Mouse (Mus musculus) embryonic fibroblast, embryonic 13.5 days (primary cell): ENCODE measurements around the gene Rhot1. TPM values are rescaled to one million over a fixed set of nuclear protein-coding genes. Genes with fewer than 3 reads are reported as not detected.

Experiments
- H3K27ac ChIP-seq: 2 replicates; pipeline ENCODE4 v1.5.1; 2012; ENCODE audit warnings: low read length, control low read depth, inconsistent platforms; ENCODE audit not compliant: insufficient read depth
- H3K4me1 ChIP-seq: 2 replicates; pipeline ENCODE4 v1.6.1; 2011; ENCODE audit warnings: low read length; ENCODE audit not compliant: control insufficient read depth, insufficient read depth
- H3K4me3 ChIP-seq: 2 replicates; pipeline ENCODE4 v1.5.1; 2011; ENCODE audit warnings: mild to moderate bottlenecking, control low read depth, low read length; ENCODE audit not compliant: insufficient read depth
- CTCF ChIP-seq: IDR thresholded peaks from 2 replicates; pipeline ENCODE4 v1.5.1; 2011; ENCODE audit warnings: mild to moderate bottlenecking, control low read depth, low read length, moderate library complexity, borderline replicate concordance; ENCODE audit not compliant: insufficient read depth
- POLR2A ChIP-seq: IDR thresholded peaks from 2 replicates; pipeline ENCODE4 v1.6.1; 2011; ENCODE audit warnings: low read depth, mild to moderate bottlenecking, control low read depth, low read length, moderate library complexity
- polyA plus RNA-seq: library from polyadenylated mRNA; stranded (reverse); fragments of >200 nt; gene quantifications from 2 replicates; pipeline ENCODE4 v1.2.4, GENCODE M21; 2011; ENCODE audit warnings: low read depth; ENCODE audit not compliant: missing spikeins, insufficient read length

Rhot1 gene
- polyA plus RNA-seq, 1 experiment = 65.6 TPM

- H3K4me1 ChIP-seq = peaks cover 5% of the 10 kb centered on the region; the same call in 1 of the 2 replicates
- H3K4me3 ChIP-seq = no peak overlapping the region
- H3K27ac ChIP-seq = no peak overlapping the region
- TF ChIP-seq CTCF (no peak), POLR2A (no peak)
Observed at GRCm38 (mm10) chr11:80284641-80285040, 75.8 kb downstream of the Rhot1 start.

- Histone ChIP-seq H3K27ac (no peak overlapping the region), H3K4me3 (no peak overlapping the region), H3K4me1 (peaks cover 5% of the 10 kb centered on the region; the same call in 1 of the 2 replicates)
- TF ChIP-seq POLR2A (no peak), CTCF (peak; percentile 69; the same call in 1 of the 2 replicates)
Observed at GRCm38 (mm10) chr11:80287150-80287549, 78.3 kb downstream of the Rhot1 start.

GRCm38 (mm10) chr11:80289701-80290445, 81.1 kb downstream of the Rhot1 start:
- Histone ChIP-seq H3K27ac (no peak overlapping the region), H3K4me1 (no peaks in the 10 kb centered on the region), H3K4me3 (no peak overlapping the region)
- TF ChIP-seq CTCF = no peak
- TF ChIP-seq POLR2A = no peak

GRCm38 (mm10) chr11:80291004-80291403, 82.2 kb downstream of the Rhot1 start:
- H3K4me3 ChIP-seq = no peak overlapping the region
- no peak overlapping the region for H3K27ac ChIP-seq
- H3K4me1 ChIP-seq = no peaks in the 10 kb centered on the region
- TF ChIP-seq CTCF (no peak), POLR2A (no peak)

- H3K27ac ChIP-seq = no peak overlapping the region
- no peak overlapping the region for H3K4me3 ChIP-seq
- H3K4me1 ChIP-seq = no peaks in the 10 kb centered on the region
- TF ChIP-seq POLR2A (no peak), CTCF (no peak)
Observed at GRCm38 (mm10) chr11:80292463-80292862, 83.6 kb downstream of the Rhot1 start.

GRCm38 (mm10) chr11:80295066-80295465, 86.2 kb downstream of the Rhot1 start:
- Histone ChIP-seq H3K27ac (no peak overlapping the region), H3K4me1 (no peaks in the 10 kb centered on the region), H3K4me3 (no peak overlapping the region)
- TF ChIP-seq POLR2A (no peak), CTCF (no peak)

GRCm38 (mm10) chr11:80295785-80296184, 87.0 kb downstream of the Rhot1 start:
- H3K4me1 ChIP-seq = 0 out of 2 replicates have a peak, but pooled peaks cover 2% of the 10 kb centered on the region
- TF ChIP-seq POLR2A (no peak), CTCF (no peak)
- H3K4me3 ChIP-seq = no peak overlapping the region
- no peak overlapping the region for H3K27ac ChIP-seq

- H3K27ac ChIP-seq = no peak overlapping the region
- TF ChIP-seq POLR2A (no peak), CTCF (no peak)
- 0 out of 2 replicates have a peak, but pooled peaks cover 2% of the 10 kb centered on the region for H3K4me1 ChIP-seq
- H3K4me3 ChIP-seq = no peak overlapping the region
Observed at GRCm38 (mm10) chr11:80299513-80300235, 90.9 kb downstream of the Rhot1 start.

GRCm38 (mm10) chr11:80300551-80301315, 91.9 kb downstream of the Rhot1 start, which contains the start of gene Rhbdl3:
TSS of gene Rhbdl3 (plus strand) at chr11:80300912.
- H3K27ac ChIP-seq = no peak within 1 kb of the TSS
- TF ChIP-seq POLR2A (peak; percentile 54; the same call in 1 of the 2 replicates), CTCF (no peak)
- H3K4me3 ChIP-seq = peak within 1 kb of the TSS; percentile 31
- H3K4me1 ChIP-seq = 0 out of 2 replicates have a peak, but pooled peaks cover 2% of the 10 kb centered on the region
